10 mouse cellular contexts compared by ENCODE assay signal in the genomic region with DNA sequence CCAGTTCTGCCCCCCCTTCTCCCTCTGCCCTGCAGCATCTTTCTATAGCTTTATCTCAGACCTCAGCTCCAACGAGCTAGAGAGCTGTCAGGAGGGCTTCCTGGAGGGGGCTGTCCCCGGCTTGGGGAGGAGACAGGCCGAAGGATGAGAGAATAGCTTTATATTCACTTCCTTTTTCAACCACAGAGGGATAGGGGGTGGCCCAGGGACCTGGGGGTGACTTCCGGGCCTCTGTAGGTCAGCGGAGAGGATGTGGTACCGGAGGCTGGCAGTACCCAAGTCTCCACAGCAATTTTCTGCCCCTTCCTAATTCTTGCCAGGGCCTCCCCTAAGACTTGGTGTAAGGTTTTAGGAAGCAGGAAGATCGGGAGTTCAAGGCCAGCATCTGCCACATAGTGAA. TPM values are rescaled to one million over a fixed set of nuclear protein-coding genes. Genes with fewer than 3 reads are reported as not detected.
DNase-seq lines count a peak whose midpoint lies in the region; ATAC-seq and TF ChIP-seq lines count a peak whose summit lies in the region.
"Had no signal": no experiment of that assay in that cellular context is flagged by ENCODE, and none has a peak within 500 bp of the region (broad histone marks: within the 10 kb centered on the region; RNA-seq: fewer than 3 reads in every experiment).

No protein-coding gene starts in this region.

- peak overlapping the region; percentile 72 for H3K27ac ChIP-seq in heart, embryonic 10.5 days
- H3K27ac ChIP-seq in bone marrow macrophage, adult 2 months (ENCODE audit: insufficient read depth, low read depth, low read length), result peak overlapping the region; percentile 88
- H3K27ac ChIP-seq in liver, embryonic 15.5 days (replicated peaks), result peak overlapping the region; percentile 89

- WGBS in heart, embryonic 10.5 days, result 60% methylated on average over 7 of the region's 7 CpGs
- WGBS in liver, embryonic 15.5 days (ENCODE audit: insufficient replicate concordance), result 24% methylated on average over 7 of the region's 7 CpGs

- no peaks in the 10 kb centered on the region for H3K9me3 ChIP-seq in heart, embryonic 10.5 days
- H3K9me3 ChIP-seq in liver, embryonic 15.5 days (replicated peaks), result no peaks in the 10 kb centered on the region
- H3K9me3 ChIP-seq: limb, embryonic 15.5 days had no signal

- H3K4me2 ChIP-seq in liver, embryonic 15.5 days, result peak overlapping the region; percentile 100

- TF ChIP-seq POLR2A in bone marrow macrophage, adult 2 months (IDR thresholded peaks at IDR 0.05; ENCODE audit: borderline replicate concordance, low read depth, low read length), result no peak

- TF ChIP-seq CTCF in bone marrow macrophage, adult 2 months (IDR thresholded peaks at IDR 0.05; ENCODE audit: low read depth, low read length), result no peak

- H3K4me1 ChIP-seq in heart, embryonic 10.5 days, result peaks cover 64% of the 10 kb centered on the region
- H3K4me1 ChIP-seq in bone marrow macrophage, adult 2 months (ENCODE audit: control insufficient read depth, insufficient read depth, low read length), result peaks cover 54% of the 10 kb centered on the region
- peaks cover 77% of the 10 kb centered on the region for H3K4me1 ChIP-seq in liver, embryonic 15.5 days (replicated peaks)

- H3K36me3 ChIP-seq in heart, embryonic 10.5 days, result peaks cover 29% of the 10 kb centered on the region
- peaks cover 20% of the 10 kb centered on the region for H3K36me3 ChIP-seq in liver, embryonic 15.5 days (replicated peaks)

- H3K4me3 ChIP-seq in heart, embryonic 10.5 days, result 0 out of 2 replicates have a peak overlapping the region, but pooled peaks have one; percentile 96
- H3K4me3 ChIP-seq in bone marrow macrophage, adult 2 months (ENCODE audit: insufficient read depth, low read length), result peak overlapping the region; percentile 33
- H3K4me3 ChIP-seq in liver, embryonic 15.5 days (replicated peaks), result peak overlapping the region; percentile 84

- no peak for ATAC-seq in liver, embryonic 15.5 days (ENCODE audit: insufficient read depth)
- no peak for ATAC-seq in erythroid progenitor cell, adult 5-6 weeks (replicated peaks; ENCODE audit: low FRiP score, poor library complexity, severe bottlenecking)

- intact Hi-C loops in heart, postnatal 36 days (cut with DNase I), result loop anchor here (5.0 kb wide), 1 partner anchor 84 kb away; the partner anchor contains the start of gene 2610507B11Rik
- intact Hi-C loops in left cerebral cortex, postnatal 14 days (cut with DNase I), result no loop called here

- H3K27me3 ChIP-seq in heart, embryonic 10.5 days (ENCODE audit: insufficient read depth, poor library complexity, severe bottlenecking), result no peaks in the 10 kb centered on the region
- no peaks in the 10 kb centered on the region for H3K27me3 ChIP-seq in liver, embryonic 15.5 days
- H3K27me3 ChIP-seq: limb, embryonic 15.5 days had no signal

- DNase-seq in heart, embryonic 10.5 days (ENCODE audit: low spot score), result no peak
- no peak for DNase-seq in heart, postnatal 36 days
- DNase-seq in spleen, postnatal 10 days (ENCODE audit: low spot score in 2 of 2), result peak; percentile 42 to 65
- DNase-seq in left cerebral cortex, postnatal 14 days (ENCODE audit: low spot score in 2 of 2), result no peak
- DNase-seq in gastrocnemius, adult 18-20 months (ENCODE audit: low spot score), result no peak

- peak overlapping the region; percentile 84; the same call in 1 of the 2 replicates for H3K9ac ChIP-seq in liver, embryonic 15.5 days
- H3K9ac ChIP-seq: limb, embryonic 15.5 days had no signal

RNA-seq across cellular contexts. Expression of gene Unc119, which starts 2.5 kb away (rescaled TPM):
- 40.7 and 66.1 TPM in 2 replicates for polyA plus RNA-seq in heart, embryonic 10.5 days (2016; fragmentation: Nextera tagmentation; extraction: Ambion mirVana)
- 1 to 10 TPM; 5.3 to 6.2 TPM for total RNA-seq in heart, postnatal 36 days (2021)
- polyA plus RNA-seq in bone marrow macrophage, adult 2 months (2012; ENCODE audit: insufficient read depth, insufficient read length, missing spikeins), result 35.5 and 38.5 TPM in 2 replicates
- 27.4 and 29.4 TPM in 2 replicates for polyA plus RNA-seq in liver, embryonic 15.5 days (2015; fragmentation: Nextera tagmentation; extraction: Ambion mirVana)
- total RNA-seq in erythroid progenitor cell, adult 5-6 weeks (2015; ENCODE audit: low replicate concordance), result 17.2 and 20.9 TPM in 2 replicates
- 7.9 and 8.3 TPM in 2 replicates for total RNA-seq in erythroid progenitor cell, adult 5-6 weeks (2017; ENCODE audit: low replicate concordance)
- 10 to 100 TPM; 28.2 to 30.6 TPM for total RNA-seq in left cerebral cortex, postnatal 14 days (2021)
- total RNA-seq in gastrocnemius, adult 18-20 months (2021), result 1 to 10 TPM; 8.3 TPM

RNA-seq across cellular contexts. Expression of gene Pigs, which starts 17.6 kb away (rescaled TPM):
- 72.0 and 78.3 TPM in 2 replicates for polyA plus RNA-seq in heart, embryonic 10.5 days (2016; fragmentation: Nextera tagmentation; extraction: Ambion mirVana)
- 10 to 100 TPM; 22.7 to 24.1 TPM for total RNA-seq in heart, postnatal 36 days (2021)
- 80.8 and 85.9 TPM in 2 replicates for polyA plus RNA-seq in bone marrow macrophage, adult 2 months (2012; ENCODE audit: insufficient read depth, insufficient read length, missing spikeins)
- polyA plus RNA-seq in liver, embryonic 15.5 days (2015; fragmentation: Nextera tagmentation; extraction: Ambion mirVana), result 31.1 and 33.3 TPM in 2 replicates
- total RNA-seq in erythroid progenitor cell, adult 5-6 weeks (2015; ENCODE audit: low replicate concordance), result 7.2 and 14.3 TPM in 2 replicates
- total RNA-seq in erythroid progenitor cell, adult 5-6 weeks (2017; ENCODE audit: low replicate concordance), result 3.6 and 3.9 TPM in 2 replicates
- 10 to 100 TPM; 81.1 to 81.3 TPM for total RNA-seq in left cerebral cortex, postnatal 14 days (2021)
- total RNA-seq in gastrocnemius, adult 18-20 months (2021), result 10 to 100 TPM; 18.2 to 19.2 TPM

RNA-seq across cellular contexts. Expression of gene Aldoc, which starts 23.0 kb away (rescaled TPM):
- 11.2 and 17.2 TPM in 2 replicates for polyA plus RNA-seq in heart, embryonic 10.5 days (2016; fragmentation: Nextera tagmentation; extraction: Ambion mirVana)
- total RNA-seq in heart, postnatal 36 days (2021), result 1 to 10 TPM in 1 of 2 experiments, under 1 TPM in 1; 0.68 to 1.6 TPM
- polyA plus RNA-seq in bone marrow macrophage, adult 2 months (2012; ENCODE audit: insufficient read depth, insufficient read length, missing spikeins), result 21.9 and 31.0 TPM in 2 replicates
- polyA plus RNA-seq in liver, embryonic 15.5 days (2015; fragmentation: Nextera tagmentation; extraction: Ambion mirVana), result 10.5 and 13.3 TPM in 2 replicates
- 1.3 and 16.2 TPM in 2 replicates for total RNA-seq in erythroid progenitor cell, adult 5-6 weeks (2015; ENCODE audit: low replicate concordance)
- 2.4 and 3.0 TPM in 2 replicates for total RNA-seq in erythroid progenitor cell, adult 5-6 weeks (2017; ENCODE audit: low replicate concordance)
- total RNA-seq in left cerebral cortex, postnatal 14 days (2021), result 100 to 1,000 TPM; 532 to 560 TPM
- 1 to 10 TPM; 2.1 to 2.6 TPM for total RNA-seq in gastrocnemius, adult 18-20 months (2021)

RNA-seq across cellular contexts. Expression of gene Foxn1, which starts 40.6 kb away (rescaled TPM):
- 0.13 TPM in 1 of 2 replicates, not detected in the other for polyA plus RNA-seq in heart, embryonic 10.5 days (2016; fragmentation: Nextera tagmentation; extraction: Ambion mirVana)
- total RNA-seq in heart, postnatal 36 days (2021), result not detected
- polyA plus RNA-seq in bone marrow macrophage, adult 2 months (2012; ENCODE audit: insufficient read depth, insufficient read length, missing spikeins), result not detected in 2 replicates
- polyA plus RNA-seq in liver, embryonic 15.5 days (2015; fragmentation: Nextera tagmentation; extraction: Ambion mirVana), result not detected in 2 replicates
- not detected in 2 replicates for total RNA-seq in erythroid progenitor cell, adult 5-6 weeks (2015; ENCODE audit: low replicate concordance)
- total RNA-seq in erythroid progenitor cell, adult 5-6 weeks (2017; ENCODE audit: low replicate concordance), result not detected in 2 replicates
- total RNA-seq in left cerebral cortex, postnatal 14 days (2021), result not detected
- not detected for total RNA-seq in gastrocnemius, adult 18-20 months (2021)
- total RNA-seq: ES-E14 had no signal

RNA-seq across cellular contexts. Expression of gene Spag5, which starts 44.5 kb away (rescaled TPM):
- polyA plus RNA-seq in heart, embryonic 10.5 days (2016; fragmentation: Nextera tagmentation; extraction: Ambion mirVana), result 39.1 and 39.3 TPM in 2 replicates
- under 1 TPM; 0.54 to 0.58 TPM for total RNA-seq in heart, postnatal 36 days (2021)
- polyA plus RNA-seq in bone marrow macrophage, adult 2 months (2012; ENCODE audit: insufficient read depth, insufficient read length, missing spikeins), result 19.3 and 28.1 TPM in 2 replicates
- 34.8 and 35.0 TPM in 2 replicates for polyA plus RNA-seq in liver, embryonic 15.5 days (2015; fragmentation: Nextera tagmentation; extraction: Ambion mirVana)
- 234 and 259 TPM in 2 replicates for total RNA-seq in erythroid progenitor cell, adult 5-6 weeks (2015; ENCODE audit: low replicate concordance)
- total RNA-seq in erythroid progenitor cell, adult 5-6 weeks (2017; ENCODE audit: low replicate concordance), result 464 and 490 TPM in 2 replicates
- total RNA-seq in left cerebral cortex, postnatal 14 days (2021), result 1 to 10 TPM; 5.0 to 8.4 TPM
- 1 to 10 TPM; 2.3 to 2.5 TPM for total RNA-seq in gastrocnemius, adult 18-20 months (2021)

Comparison
In these comparisons a context has a peak if more than half of its experiments do, and no peak if none do; other contexts are left out.
1. DNase-seq: peak in spleen, postnatal 10 days (2 of 2); none in heart, embryonic 10.5 days (single experiment), heart, postnatal 36 days (0 of 2), left cerebral cortex, postnatal 14 days (0 of 2) and gastrocnemius, adult 18-20 months (single experiment).
2. H3K4me3 ChIP-seq: peak in every context shown above with its lines; median percentile 96 in heart, embryonic 10.5 days; 84 in liver, embryonic 15.5 days; 33 in bone marrow macrophage, adult 2 months.
3. RNA of gene Aldoc, which starts 23.0 kb away (total RNA-seq): 532 to 560 TPM in left cerebral cortex, postnatal 14 days; 1.3 to 16.2 TPM in erythroid progenitor cell, adult 5-6 weeks, 2.1 to 2.6 TPM in gastrocnemius, adult 18-20 months and 0.68 to 1.6 TPM in heart, postnatal 36 days; every median in the first group is over 10 times any median in the second.
4. Peak in every context shown above with its lines, with median percentiles within 50 percentile points of each other: H3K27ac ChIP-seq.